Mouse (Mus musculus) midbrain, embryonic 13.5 days (tissue): ENCODE results near the gene Adat3. TPM values are rescaled to one million over a fixed set of nuclear protein-coding genes. Genes with fewer than 3 reads are reported as not detected.

ENCODE experiments used
- microRNA-seq: library from miRNA; unstranded; fragments of <30 nt; microRNA quantifications from one replicate; pipeline ENCODE4, GENCODE M21; 2016
- polyA plus RNA-seq: library from polyadenylated mRNA; unstranded; fragments of >200 nt; fragmentation: Nextera tagmentation; extraction: Ambion mirVana; gene quantifications from 2 replicates; pipeline ENCODE4 v1.2.1, GENCODE M21; 2015

Adat3 gene
- polyA plus RNA-seq, 1 experiment from 2014 or later, result 6.1 TPM

Small RNAs within 50 kb of the gene (microRNA-seq; reads per million reads assigned to microRNA genes)
- gene Mir6912, result 0.62 reads per million

Other genes starting within 250 kb of the Adat3 start
- 0.96 and 1.3 TPM in 2 replicates for gene Plk5, start 246.4 kb upstream of the Adat3 start, polyA plus RNA-seq
- 15.9 and 18.6 TPM in 2 replicates for gene Mex3d, start 215.2 kb upstream of the Adat3 start, polyA plus RNA-seq
- 243 and 257 TPM in 2 replicates for gene Mbd3, start 203.3 kb upstream of the Adat3 start, polyA plus RNA-seq
- 518 and 572 TPM in 2 replicates for gene Uqcr11, start 196.1 kb upstream of the Adat3 start, polyA plus RNA-seq
- gene Tcf3, start 169.2 kb upstream of the Adat3 start, polyA plus RNA-seq, result 67.7 and 82.3 TPM in 2 replicates
- 2.6 and 3.0 TPM in 2 replicates for gene Onecut3, start 108.0 kb upstream of the Adat3 start, polyA plus RNA-seq
- gene Atp8b3, start 63.8 kb upstream of the Adat3 start, polyA plus RNA-seq, result 0.94 and 1.1 TPM in 2 replicates
- gene Rexo1, start 41.3 kb upstream of the Adat3 start, polyA plus RNA-seq, result 28.8 and 32.6 TPM in 2 replicates
- 3.7 and 4.5 TPM in 2 replicates for gene Klf16, start 25.6 kb upstream of the Adat3 start, polyA plus RNA-seq
- 78.5 and 93.4 TPM in 2 replicates for gene Abhd17a, start 12.5 kb upstream of the Adat3 start, polyA plus RNA-seq
- 60.2 and 60.3 TPM in 2 replicates for gene Scamp4, start within 50 bp of the Adat3 start, polyA plus RNA-seq
- gene Gm49322, start 3.1 kb downstream of the Adat3 start, polyA plus RNA-seq, result 4.0 and 4.9 TPM in 2 replicates
- gene Csnk1g2, start 20.0 kb downstream of the Adat3 start, polyA plus RNA-seq, result 73.8 and 115 TPM in 2 replicates
- gene Btbd2, start 54.2 kb downstream of the Adat3 start, polyA plus RNA-seq, result 60.9 and 80.6 TPM in 2 replicates
- 49.6 and 60.1 TPM in 2 replicates for gene Mknk2, start 75.2 kb downstream of the Adat3 start, polyA plus RNA-seq
- 58.3 and 58.5 TPM in 2 replicates for gene Mob3a, start 99.1 kb downstream of the Adat3 start, polyA plus RNA-seq
- 37.8 and 39.2 TPM in 2 replicates for gene Izumo4, start 99.3 kb downstream of the Adat3 start, polyA plus RNA-seq
- 94.5 and 96.3 TPM in 2 replicates for gene Ap3d1, start 139.4 kb downstream of the Adat3 start, polyA plus RNA-seq
- gene Dot1l, start 152.3 kb downstream of the Adat3 start, polyA plus RNA-seq, result 19.3 and 23.3 TPM in 2 replicates
- 64.1 and 64.9 TPM in 2 replicates for gene Sf3a2, start 195.3 kb downstream of the Adat3 start, polyA plus RNA-seq
- gene Plekhj1, start 195.7 kb downstream of the Adat3 start, polyA plus RNA-seq, result 131 and 150 TPM in 2 replicates
- gene Amh, start 202.4 kb downstream of the Adat3 start, polyA plus RNA-seq, result not detected in 2 replicates
- 0.28 and 0.43 TPM in 2 replicates for gene Jsrp1, start 210.6 kb downstream of the Adat3 start, polyA plus RNA-seq
- 1,319 and 1,425 TPM in 2 replicates for gene Oaz1, start 223.8 kb downstream of the Adat3 start, polyA plus RNA-seq
- 1.5 and 1.9 TPM in 2 replicates for gene Lingo3, start 241.2 kb downstream of the Adat3 start, polyA plus RNA-seq